Comparison of ENCODE assay signal across 10 mouse cellular contexts in genomic region chr5:100304403-100304802, GRCm38 (mm10).
DNase-seq lines count a peak whose midpoint lies in the region; ATAC-seq and TF ChIP-seq lines count a peak whose summit lies in the region.
"Had no signal": no experiment of that assay in that cellular context is flagged by ENCODE, and none has a peak within 500 bp of the region (broad histone marks: within the 10 kb centered on the region; RNA-seq: fewer than 3 reads in every experiment).

No protein-coding gene starts in this region.

- H3K9me3 ChIP-seq in forebrain, embryonic 16.5 days (ENCODE audit: control insufficient read depth, low read length), result no peaks in the 10 kb centered on the region
- H3K9me3 ChIP-seq in forebrain, embryonic 13.5 days (replicated peaks), result 0 out of 2 replicates have a peak, but pooled peaks cover 6% of the 10 kb centered on the region

- H3K4me1 ChIP-seq in forebrain, embryonic 16.5 days (replicated peaks; ENCODE audit: control insufficient read depth, insufficient read depth, low read length), result peaks cover 6% of the 10 kb centered on the region
- H3K4me1 ChIP-seq in forebrain, embryonic 13.5 days, result 0 out of 2 replicates have a peak, but pooled peaks cover 6% of the 10 kb centered on the region
- H3K4me1 ChIP-seq: megakaryocyte, embryonic 14.5 days had no signal

- H3K36me3 ChIP-seq in forebrain, embryonic 16.5 days (ENCODE audit: control insufficient read depth, insufficient read depth), result no peaks in the 10 kb centered on the region
- no peaks in the 10 kb centered on the region for H3K36me3 ChIP-seq in forebrain, embryonic 13.5 days (ENCODE audit: poor library complexity, severe bottlenecking)
- H3K36me3 ChIP-seq: G1E had no signal

- no peaks in the 10 kb centered on the region for H3K27me3 ChIP-seq in forebrain, embryonic 16.5 days (replicated peaks; ENCODE audit: control insufficient read depth, insufficient read depth, low read length)
- H3K27me3 ChIP-seq in forebrain, embryonic 13.5 days, result no peaks in the 10 kb centered on the region

- ATAC-seq in forebrain, embryonic 16.5 days, result peak; percentile 65; the same call in 1 of the 2 replicates
- no peak for ATAC-seq in forebrain, embryonic 13.5 days
- peak; percentile 66 to 76 for ATAC-seq in hematopoietic stem cell, adult 5-6 weeks (replicated peaks in 1 of 2; ENCODE audit: insufficient read depth in 1 of 2, low FRiP score in 2 of 2, low TSS enrichment in 1 of 2, low read depth in 1 of 2, poor library complexity in 2 of 2, severe bottlenecking in 2 of 2)

- peak; percentile 30 to 31 for DNase-seq in layer of hippocampus, adult 2 months (ENCODE audit: low spot score in 2 of 2)
- no peak for DNase-seq in layer of hippocampus, postnatal 36 days
- peak; percentile 70 for DNase-seq in MN1 (ENCODE audit: low spot score)
- no peak for DNase-seq in urinary bladder, postnatal 14 days (ENCODE audit: low spot score)
- no peak for DNase-seq in kidney, adult 11 months

- peak; percentile 80 for TF ChIP-seq CTCF in layer of hippocampus, adult 2 months (conservative IDR thresholded peaks at IDR 0.05)

- H3K4me2 ChIP-seq in forebrain, embryonic 16.5 days (ENCODE audit: low read length), result no peak overlapping the region
- H3K4me2 ChIP-seq in forebrain, embryonic 13.5 days, result no peak overlapping the region

- WGBS in forebrain, embryonic 16.5 days, result 77% methylated on average over 3 of the region's 3 CpGs
- WGBS in forebrain, embryonic 13.5 days, result 76% methylated on average over 3 of the region's 3 CpGs

- H3K4me3 ChIP-seq in forebrain, embryonic 16.5 days (replicated peaks; ENCODE audit: low read length), result no peak overlapping the region
- no peak overlapping the region for H3K4me3 ChIP-seq in forebrain, embryonic 13.5 days
- H3K4me3 ChIP-seq in layer of hippocampus, adult 2 months, result no peak overlapping the region
- H3K4me3 ChIP-seq: megakaryocyte, embryonic 14.5 days had no signal

- no peak overlapping the region for H3K27ac ChIP-seq in forebrain, embryonic 16.5 days (ENCODE audit: low read length)
- no peak overlapping the region for H3K27ac ChIP-seq in forebrain, embryonic 13.5 days
- no peak overlapping the region for H3K27ac ChIP-seq in layer of hippocampus, adult 2 months

- H3K9ac ChIP-seq in forebrain, embryonic 16.5 days (replicated peaks; ENCODE audit: low read depth, low read length), result no peak overlapping the region
- no peak overlapping the region for H3K9ac ChIP-seq in forebrain, embryonic 13.5 days

Comparison
In these comparisons a context has a peak if more than half of its experiments do, and no peak if none do; other contexts are left out.
1. DNase-seq: peak in layer of hippocampus, adult 2 months (2 of 2) and MN1 (single experiment); none in layer of hippocampus, postnatal 36 days (0 of 2), urinary bladder, postnatal 14 days (single experiment) and kidney, adult 11 months (single experiment).